Mouse (Mus musculus): ENCODE results near the gene Ano2. TPM values are rescaled to one million over a fixed set of nuclear protein-coding genes. Genes with fewer than 3 reads are reported as not detected.

Gene Ano2
- polyA plus RNA-seq, 1 experiment from 2014 or later, result 0.08 TPM

DNA sequence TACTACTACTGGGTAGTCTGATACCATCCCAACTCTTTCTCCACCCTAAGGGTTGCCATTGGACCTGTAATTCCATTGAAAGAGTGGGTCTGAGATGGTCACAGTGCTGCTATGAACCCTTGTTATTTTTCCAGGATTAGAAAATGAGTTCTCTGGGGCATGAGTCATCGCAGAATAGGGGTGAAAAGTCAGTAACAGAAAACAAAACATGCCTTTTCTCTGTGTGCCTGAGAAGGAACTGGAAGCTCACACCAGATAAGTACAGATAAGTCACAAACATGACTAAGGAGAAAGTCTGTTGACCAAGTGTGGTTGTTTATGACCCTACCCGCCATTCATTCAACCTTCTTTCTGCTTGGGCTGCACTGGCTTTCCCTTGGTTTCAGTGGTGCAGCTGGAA lies 345.4 kb downstream of the Ano2 start:
- no peak overlapping the region for H3K4me3 ChIP-seq (ENCODE audit: low read depth, low read length)
- H3K9me3 ChIP-seq (ENCODE audit: low read depth, low read length), result no peaks in the 10 kb centered on the region
- no peaks in the 10 kb centered on the region for H3K36me3 ChIP-seq (ENCODE audit: insufficient read depth)
- H3K27ac ChIP-seq (ENCODE audit: low read depth), result no peak overlapping the region
- DNase-seq, result no peak
- ATAC-seq (ENCODE audit: insufficient read depth), result no peak
- no peak overlapping the region for H3K4me2 ChIP-seq
- WGBS, result 69% methylated on average over 2 of the region's 2 CpGs
- TF ChIP-seq CTCF (IDR thresholded peaks at IDR 0.05; ENCODE audit: low read depth), result no peak
- H3K9ac ChIP-seq, result no peak overlapping the region
- no peaks in the 10 kb centered on the region for H3K27me3 ChIP-seq (ENCODE audit: insufficient read depth, low read length)
- peaks cover 3% of the 10 kb centered on the region; the same call in 1 of the 2 replicates for H3K4me1 ChIP-seq (ENCODE audit: insufficient read depth)

DNA sequence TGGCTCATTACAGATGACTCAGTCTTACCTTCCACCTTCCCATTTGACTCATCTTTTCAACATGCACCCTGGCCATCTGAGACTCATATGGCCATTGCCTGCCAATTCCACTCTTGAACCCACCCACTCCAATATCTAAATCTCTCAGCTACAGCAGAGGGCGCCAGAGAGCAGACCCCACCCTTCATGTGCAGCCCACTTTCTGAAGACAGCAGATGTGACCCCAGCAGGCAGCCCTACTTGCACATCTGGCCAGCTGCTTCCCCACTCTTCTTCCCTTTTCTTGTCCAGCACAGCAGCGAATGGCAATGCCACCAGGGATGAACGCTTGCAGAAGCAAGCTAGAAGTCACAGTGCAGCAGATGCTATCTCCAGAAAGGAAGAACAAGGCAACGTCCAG lies 355.7 kb downstream of the Ano2 start:
- no peaks in the 10 kb centered on the region for H3K27me3 ChIP-seq (ENCODE audit: insufficient read depth, low read length)
- H3K4me1 ChIP-seq (ENCODE audit: insufficient read depth), result no peaks in the 10 kb centered on the region
- ATAC-seq (ENCODE audit: insufficient read depth), result no peak
- H3K36me3 ChIP-seq (ENCODE audit: insufficient read depth), result no peaks in the 10 kb centered on the region
- WGBS, result 44% methylated on average over 4 of the region's 4 CpGs
- no peaks in the 10 kb centered on the region for H3K9me3 ChIP-seq (ENCODE audit: low read depth, low read length)
- H3K4me2 ChIP-seq, result no peak overlapping the region
- peak; percentile 73 for TF ChIP-seq CTCF (IDR thresholded peaks at IDR 0.05; ENCODE audit: low read depth)
- peak; percentile 56 for DNase-seq
- H3K27ac ChIP-seq (ENCODE audit: low read depth), result no peak overlapping the region
- H3K9ac ChIP-seq, result no peak overlapping the region
- H3K4me3 ChIP-seq (ENCODE audit: low read depth, low read length), result no peak overlapping the region

DNA sequence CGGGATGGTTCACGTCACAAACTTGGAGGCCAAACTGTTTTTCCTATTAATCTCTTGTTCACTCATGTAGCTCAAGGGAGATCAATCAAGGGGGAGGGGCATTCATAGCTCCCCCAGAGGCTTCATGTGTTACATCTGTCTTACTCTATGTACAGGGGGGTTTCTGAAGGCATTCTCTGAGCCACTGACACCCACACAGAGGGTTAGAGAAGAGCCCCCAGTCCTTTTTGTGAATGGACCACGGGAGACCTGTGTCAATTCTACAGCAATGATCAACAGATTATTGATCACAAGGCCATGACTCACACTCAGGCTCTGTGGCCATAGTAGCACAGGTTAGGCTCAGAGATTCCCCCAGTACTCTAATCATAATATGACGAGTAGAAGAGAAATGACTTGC lies 358.0 kb downstream of the Ano2 start:
- Histone ChIP-seq H3K9me3 (ENCODE audit: low read depth, low read length) (no peaks in the 10 kb centered on the region), H3K27me3 (ENCODE audit: insufficient read depth, low read length) (no peaks in the 10 kb centered on the region), H3K9ac (no peak overlapping the region), H3K4me3 (ENCODE audit: low read depth, low read length) (no peak overlapping the region), H3K4me1 (ENCODE audit: insufficient read depth) (no peaks in the 10 kb centered on the region), H3K36me3 (ENCODE audit: insufficient read depth) (no peaks in the 10 kb centered on the region), H3K27ac (ENCODE audit: low read depth) (no peak overlapping the region), H3K4me2 (no peak overlapping the region)
- DNase-seq (no peak), ATAC-seq (ENCODE audit: insufficient read depth) (no peak)
- 40% methylated on average over 4 of the region's 4 CpGs for WGBS
- no peak for TF ChIP-seq CTCF (IDR thresholded peaks at IDR 0.05; ENCODE audit: low read depth)

DNA sequence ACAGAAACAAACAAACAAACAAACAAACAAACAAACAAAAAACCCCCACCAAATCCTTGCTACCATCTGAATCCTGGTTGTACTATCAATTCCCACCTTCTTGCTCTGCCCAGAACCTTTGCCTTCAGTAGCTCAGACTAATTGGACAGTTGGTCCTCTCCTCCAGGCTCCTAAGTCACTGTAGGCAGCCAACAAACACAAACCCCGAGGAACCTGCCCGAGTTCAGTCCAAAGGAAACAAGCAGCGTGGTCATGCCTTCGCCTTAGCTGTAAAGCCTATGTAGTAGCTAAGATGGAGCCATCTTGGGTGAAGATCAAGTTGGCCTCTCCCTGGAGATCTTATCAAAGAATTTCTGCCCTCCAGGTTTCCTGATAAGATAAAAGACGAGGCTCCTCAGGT lies 362.9 kb downstream of the Ano2 start:
- Histone ChIP-seq H3K4me1 (ENCODE audit: insufficient read depth) (no peaks in the 10 kb centered on the region), H3K27ac (ENCODE audit: low read depth) (no peak overlapping the region), H3K27me3 (ENCODE audit: insufficient read depth, low read length) (no peaks in the 10 kb centered on the region), H3K4me2 (no peak overlapping the region), H3K36me3 (ENCODE audit: insufficient read depth) (no peaks in the 10 kb centered on the region), H3K4me3 (ENCODE audit: low read depth, low read length) (no peak overlapping the region), H3K9me3 (ENCODE audit: low read depth, low read length) (no peaks in the 10 kb centered on the region), H3K9ac (no peak overlapping the region)
- ATAC-seq (ENCODE audit: insufficient read depth) (no peak), DNase-seq (no peak)
- TF ChIP-seq CTCF (IDR thresholded peaks at IDR 0.05; ENCODE audit: low read depth), result no peak
- WGBS, result 61% methylated on average over 5 of the region's 5 CpGs

DNA sequence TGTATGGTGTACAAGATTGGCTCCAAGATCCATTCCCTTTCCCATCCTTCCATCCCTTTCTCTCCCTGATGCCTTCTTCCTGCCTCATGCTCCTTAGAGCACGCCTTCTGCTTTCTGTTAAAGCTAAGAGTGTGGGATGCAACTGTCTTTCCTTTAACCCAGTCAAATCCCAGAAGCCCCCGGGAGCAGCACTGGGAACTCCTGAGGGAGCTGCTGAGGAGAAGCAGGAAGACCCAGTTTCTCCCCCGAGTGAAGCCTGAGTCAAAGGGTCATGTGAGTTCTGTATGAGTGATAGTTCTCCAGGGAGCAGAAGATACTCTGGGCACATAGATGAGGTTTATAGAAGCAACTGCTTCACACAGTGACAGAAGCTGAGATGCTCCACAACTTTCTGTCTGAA lies 367.5 kb downstream of the Ano2 start:
- H3K4me2 ChIP-seq, result no peak overlapping the region
- no peaks in the 10 kb centered on the region for H3K27me3 ChIP-seq (ENCODE audit: insufficient read depth, low read length)
- ATAC-seq (ENCODE audit: insufficient read depth), result no peak
- H3K27ac ChIP-seq (ENCODE audit: low read depth), result no peak overlapping the region
- no peak for TF ChIP-seq CTCF (IDR thresholded peaks at IDR 0.05; ENCODE audit: low read depth)
- H3K4me1 ChIP-seq (ENCODE audit: insufficient read depth), result no peaks in the 10 kb centered on the region
- 79% methylated on average over 3 of the region's 3 CpGs for WGBS
- H3K4me3 ChIP-seq (ENCODE audit: low read depth, low read length), result no peak overlapping the region
- H3K9ac ChIP-seq, result no peak overlapping the region
- DNase-seq, result peak; percentile 5
- H3K36me3 ChIP-seq (ENCODE audit: insufficient read depth), result no peaks in the 10 kb centered on the region
- H3K9me3 ChIP-seq (ENCODE audit: low read depth, low read length), result no peaks in the 10 kb centered on the region

DNA sequence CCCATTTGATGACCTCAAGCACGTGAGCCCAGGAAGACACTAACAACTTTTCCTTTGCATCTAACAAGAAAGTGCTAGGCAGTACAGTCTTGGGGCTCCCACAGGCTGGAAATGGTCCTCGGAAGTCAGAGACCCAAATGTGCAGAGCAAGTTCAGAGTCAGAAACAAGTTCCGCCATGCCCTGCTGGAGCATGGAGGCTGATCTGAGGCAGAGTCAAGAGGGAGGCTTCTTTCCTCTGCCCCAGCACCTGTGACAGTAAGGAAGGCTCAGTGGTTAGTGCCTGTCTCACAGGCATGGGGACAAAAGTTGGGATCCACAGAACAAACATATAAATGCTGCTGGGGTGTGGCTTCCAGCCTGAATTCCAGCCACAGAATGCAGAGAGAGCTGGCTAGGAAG lies 390.3 kb downstream of the Ano2 start:
- H3K27ac ChIP-seq (ENCODE audit: low read depth), result no peak overlapping the region
- DNase-seq (no peak), ATAC-seq (ENCODE audit: insufficient read depth) (no peak)
- H3K27me3 ChIP-seq (ENCODE audit: insufficient read depth, low read length), result no peaks in the 10 kb centered on the region
- no peak for TF ChIP-seq CTCF (IDR thresholded peaks at IDR 0.05; ENCODE audit: low read depth)
- H3K4me1 ChIP-seq (ENCODE audit: insufficient read depth), result no peaks in the 10 kb centered on the region
- no peaks in the 10 kb centered on the region for H3K9me3 ChIP-seq (ENCODE audit: low read depth, low read length)
- no peaks in the 10 kb centered on the region for H3K36me3 ChIP-seq (ENCODE audit: insufficient read depth)
- no peak overlapping the region for H3K4me2 ChIP-seq
- WGBS, result 75% methylated on average over 3 of the region's 3 CpGs
- H3K9ac ChIP-seq, result no peak overlapping the region
- H3K4me3 ChIP-seq (ENCODE audit: low read depth, low read length), result no peak overlapping the region

DNA sequence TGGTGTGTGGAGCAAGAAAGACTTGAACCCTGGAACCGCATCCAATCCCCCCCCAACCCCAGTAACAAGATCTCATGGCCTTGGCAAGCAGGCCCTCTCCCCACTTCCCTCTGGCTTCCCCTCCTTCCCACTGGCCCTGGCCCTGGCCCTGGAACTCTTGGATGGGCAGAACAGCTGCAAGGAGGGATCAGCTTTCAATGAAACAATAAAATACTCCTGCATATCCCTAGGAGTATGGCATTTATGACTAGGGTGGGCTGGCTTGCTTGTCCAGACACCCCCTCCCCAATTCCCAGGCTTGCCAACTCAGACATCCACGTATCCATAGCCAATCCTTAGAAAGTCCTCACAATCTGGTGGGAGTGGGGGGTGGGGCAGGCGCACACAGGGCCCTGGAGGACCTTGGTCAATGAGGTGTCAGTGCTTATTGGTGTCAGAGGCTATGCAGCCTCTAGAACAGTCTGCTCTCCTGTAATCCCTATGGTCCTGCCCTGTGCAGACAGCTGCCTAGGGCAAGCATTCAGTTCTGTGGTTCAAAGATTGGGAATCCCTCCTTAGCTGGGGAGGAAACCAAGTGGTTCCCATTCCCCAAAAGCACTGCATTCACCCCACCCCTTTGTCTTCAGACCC lies 396.2 kb downstream of the Ano2 start:
- peak; percentile 54; the same call in 1 of the 2 replicates for ATAC-seq (ENCODE audit: insufficient read depth)
- Histone ChIP-seq H3K4me2 (no peak overlapping the region), H3K27me3 (ENCODE audit: insufficient read depth, low read length) (no peaks in the 10 kb centered on the region), H3K9ac (no peak overlapping the region), H3K4me1 (ENCODE audit: insufficient read depth) (no peaks in the 10 kb centered on the region), H3K36me3 (ENCODE audit: insufficient read depth) (no peaks in the 10 kb centered on the region), H3K27ac (ENCODE audit: low read depth) (no peak overlapping the region), H3K9me3 (ENCODE audit: low read depth, low read length) (no peaks in the 10 kb centered on the region), H3K4me3 (ENCODE audit: low read depth, low read length) (no peak overlapping the region)
- DNase-seq, result peak; percentile 13
- 46% methylated on average over 3 of the region's 3 CpGs for WGBS
- no peak for TF ChIP-seq CTCF (IDR thresholded peaks at IDR 0.05; ENCODE audit: low read depth)
